Mouse (Mus musculus) heart, postnatal 36 days (tissue): Measurements from ENCODE around the gene Irs3. TPM values are rescaled to one million over a fixed set of nuclear protein-coding genes. Genes with fewer than 3 reads are reported as not detected.
"Not testable (repeated sequence)": the region's sequence is repeated elsewhere in the genome, so short reads cannot be mapped to it uniquely, and the experiment has no call there.

Experiments used
- DNase-seq, 2 experiments: peaks; one replicate each; pipeline ENCODE4 v3.0.0; 2021 to 2022
- intact Hi-C: fragments of 180-260 bp; cut with DNase I; formaldehyde crosslinking; loops from one replicate; pipeline ENCODE4 v1.15.1; 2025
- total RNA-seq, 2 experiments: library from RNA; stranded (reverse); gene quantifications; 2 replicates each; pipeline ENCODE4 v1.2.3; 2021

Gene Irs3
- total RNA-seq, 2 experiments from 2014 or later = 0.14 to 0.75 TPM

- intact Hi-C loops = loop anchor here (5.0 kb wide), 1 partner anchor 42 kb away; no protein-coding TSS in a partner anchor
- no peak for DNase-seq
Measured at GRCm38 (mm10) chr5:137629306-137629721, 16.2 kb downstream of the Irs3 start.

DNA sequence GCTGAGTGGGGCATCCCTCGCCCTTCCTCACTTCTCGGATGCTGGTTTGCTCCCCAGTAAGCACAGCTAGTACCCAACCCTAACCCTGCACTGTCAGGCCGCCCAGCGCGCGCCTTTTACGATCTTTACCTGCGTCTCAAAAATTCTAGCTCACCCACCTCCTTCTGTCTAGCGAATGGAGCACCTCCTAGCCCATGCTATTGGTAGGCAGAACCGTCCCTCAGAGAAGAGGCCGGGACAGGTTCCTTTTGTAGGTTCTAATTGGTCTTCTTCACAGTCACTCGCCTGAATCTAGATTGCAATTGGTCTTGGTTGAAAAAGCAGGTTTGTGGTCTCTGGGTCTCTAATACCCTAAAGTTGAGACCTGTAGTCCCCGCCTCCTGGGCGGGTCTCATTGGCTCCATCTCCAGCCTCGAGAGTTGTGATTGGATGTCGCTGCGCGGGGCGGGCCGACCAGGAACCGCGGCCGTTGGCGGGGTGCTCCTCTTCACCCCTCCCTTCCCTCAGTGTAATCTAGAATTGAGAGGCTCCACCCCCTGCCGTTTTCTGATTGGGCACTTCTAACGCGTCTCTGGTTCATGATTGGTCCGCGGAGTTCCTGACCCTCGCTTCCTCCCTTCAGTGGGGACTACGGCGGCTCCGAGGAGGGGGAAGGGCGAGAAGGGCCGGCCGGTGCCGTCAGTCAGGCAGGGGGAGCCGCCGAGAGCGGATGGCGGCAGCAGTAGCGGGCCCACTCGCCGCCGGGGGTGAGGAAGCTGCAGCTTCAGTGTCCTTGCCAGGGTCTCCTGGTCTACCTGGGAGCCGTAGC lies 16.8 kb downstream of the Irs3 start, which contains the start of the genes Fbxo24, Lrch4 and Gm20605:
Gene Fbxo24, minus strand, starts transcription at position 505 of the 808 bp plus-strand sequence.
Gene Lrch4, plus strand, starts transcription at position 624 of the 808 bp plus-strand sequence.
Gene Gm20605, plus strand, starts transcription at position 678 of the 808 bp plus-strand sequence.
- peak; percentile 96 for DNase-seq
- intact Hi-C loops = loop anchor here (5.0 kb wide), 1 partner anchor 41 kb away; no protein-coding TSS in a partner anchor

GRCm38 (mm10) chr5:137627991-137628390 lies 17.5 kb downstream of the Irs3 start:
- intact Hi-C loops = loop anchor here (1.0 to 5.0 kb wide), 2 partner anchors 27 to 41 kb away; partner anchors contain the start of gene Mospd3
- DNase-seq = no peak

GRCm38 (mm10) chr5:137623937-137624530 lies 21.5 kb downstream of the Irs3 start:
- intact Hi-C loops = no loop called here
- no peak for DNase-seq

DNA sequence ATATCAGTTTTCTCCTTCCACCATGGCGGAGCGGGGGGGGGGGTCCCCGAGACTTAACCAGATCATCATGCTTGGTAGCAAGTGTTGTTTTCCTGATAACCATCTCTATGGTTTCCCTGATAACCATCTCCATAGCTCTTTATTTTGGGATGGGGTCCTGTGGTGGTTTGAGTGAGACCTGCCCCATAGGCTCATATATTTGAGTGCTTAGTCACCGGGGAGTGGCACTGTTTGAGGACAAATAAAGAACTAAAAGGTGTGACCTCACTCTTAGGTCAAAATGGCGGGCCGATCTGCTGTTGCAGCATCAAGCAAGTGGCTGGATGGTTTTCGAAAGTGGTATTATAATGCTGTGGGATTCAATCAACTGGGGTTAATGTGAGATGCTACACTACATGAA lies 30.2 kb downstream of the Irs3 start:
- no peak for DNase-seq
- intact Hi-C loops = no loop called here

- intact Hi-C loops, DNase-seq: not testable (repeated sequence)
Measured at GRCm38 (mm10) chr5:137614921-137615320, 30.6 kb downstream of the Irs3 start.

GRCm38 (mm10) chr5:137613550-137613949 lies 32.0 kb downstream of the Irs3 start, which contains the start of gene Pcolce:
Pcolce (minus strand) TSS chr5:137613784.
- intact Hi-C loops = no loop called here
- DNase-seq = peak in 1 of 2 experiments; percentile 27

GRCm38 (mm10) chr5:137613076-137613475 lies 32.4 kb downstream of the Irs3 start:
- intact Hi-C loops = no loop called here
- peak in 1 of 2 experiments; percentile 11 for DNase-seq

- peak; percentile 59 to 71 for DNase-seq
- intact Hi-C loops = no loop called here
Measured at GRCm38 (mm10) chr5:137611245-137611602, 34.3 kb downstream of the Irs3 start.

DNA sequence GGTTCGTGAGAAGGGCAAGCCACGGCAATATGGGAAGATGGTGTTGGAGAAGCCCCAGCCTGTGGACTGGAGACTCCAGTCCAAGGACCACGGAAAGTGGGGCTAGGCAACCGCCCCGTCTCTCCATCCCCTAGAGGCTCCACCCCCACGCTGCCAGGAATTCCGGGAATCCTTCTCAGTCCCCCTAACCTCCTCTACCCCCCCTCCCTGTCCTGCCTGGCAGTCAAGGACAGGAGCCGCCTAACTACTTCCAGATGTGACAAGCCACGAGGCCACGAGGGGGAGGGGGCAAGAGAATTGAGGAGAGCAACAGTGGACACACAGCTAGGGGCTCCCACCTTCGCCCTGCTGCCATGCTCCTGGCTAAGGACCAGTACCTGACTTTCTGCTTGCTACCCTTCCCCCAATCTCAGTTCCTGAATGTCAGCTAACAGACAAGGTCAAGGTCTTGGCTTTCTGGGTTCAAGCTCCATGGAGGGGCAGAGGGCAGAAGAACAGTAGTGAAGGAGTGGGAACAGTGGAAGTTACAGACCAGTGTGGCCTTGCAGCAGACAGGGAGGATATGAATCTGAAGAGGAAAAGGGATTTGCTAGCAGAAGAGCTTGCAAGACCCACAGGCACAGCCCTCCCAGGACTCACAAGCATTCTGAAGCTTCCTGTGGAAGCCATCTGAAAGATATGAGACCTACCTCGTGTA lies 34.8 kb downstream of the Irs3 start:
- intact Hi-C loops = no loop called here
- peak; percentile 72 to 79 for DNase-seq

DNA sequence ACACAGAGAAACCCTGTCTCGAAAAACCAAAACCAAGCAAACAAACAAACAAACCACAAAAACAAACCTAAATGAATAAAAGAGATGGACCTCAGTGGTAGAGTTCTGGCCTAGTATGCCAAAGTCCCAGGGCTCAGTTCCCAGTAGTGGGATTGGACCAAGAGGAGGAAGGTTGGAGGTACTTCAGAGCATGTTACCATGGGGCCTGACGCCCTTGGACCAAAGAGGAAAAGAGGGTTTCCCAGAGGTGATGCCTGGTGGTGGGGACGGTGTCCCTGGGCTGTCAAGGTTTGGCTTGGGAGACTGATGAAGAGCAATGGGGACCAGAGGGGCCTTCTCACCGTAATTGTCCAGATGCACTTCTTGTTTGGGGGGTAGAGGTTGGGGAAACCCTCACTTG lies 35.5 kb downstream of the Irs3 start:
- intact Hi-C loops = no loop called here
- DNase-seq = no peak

DNA sequence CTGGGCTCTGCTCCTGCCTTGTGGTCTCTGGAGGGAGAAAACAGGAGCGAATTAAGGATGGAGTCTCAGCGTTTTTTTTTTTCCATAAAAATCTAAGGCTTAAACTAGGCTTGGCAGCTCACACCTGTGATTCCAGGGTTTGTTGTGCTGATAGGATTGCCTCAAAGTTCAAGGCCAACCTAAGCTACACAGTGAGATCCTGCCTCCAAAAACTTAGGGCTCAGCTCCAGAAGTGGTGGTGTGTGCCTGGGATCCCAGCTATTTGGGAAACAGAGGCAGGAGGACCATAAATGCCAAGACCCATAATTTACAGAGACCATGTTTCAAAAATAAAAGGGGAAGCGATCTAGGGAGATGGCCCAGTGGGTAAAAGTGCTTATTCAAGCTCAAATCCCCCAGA lies 36.2 kb downstream of the Irs3 start:
- intact Hi-C loops = no loop called here
- no peak for DNase-seq

- intact Hi-C loops = no loop called here
- no peak for DNase-seq
Measured at GRCm38 (mm10) chr5:137608654-137609190, 36.8 kb downstream of the Irs3 start.

- no peak for DNase-seq
- intact Hi-C loops = no loop called here
Measured at GRCm38 (mm10) chr5:137607860-137608653, 37.5 kb downstream of the Irs3 start.

- intact Hi-C loops = loop anchor here (1.0 to 5.0 kb wide), 3 partner anchors 26 to 141 kb away; partner anchors contain the start of genes Epo, Gnb2 and Nyap1
- DNase-seq = peak; percentile 47 to 48
Measured at GRCm38 (mm10) chr5:137601365-137601729, 44.2 kb downstream of the Irs3 start.

GRCm38 (mm10) chr5:137600619-137601364 lies 44.7 kb downstream of the Irs3 start, which contains the start of gene Mospd3:
Mospd3 (minus strand) TSS chr5:137601058.
- peak; percentile 97 to 98 for DNase-seq
- intact Hi-C loops = loop anchor here (1.0 to 5.0 kb wide), 3 partner anchors 27 to 142 kb away; partner anchors contain the start of genes Epo, Gnb2 and Nyap1

- intact Hi-C loops = loop anchor here (2.0 to 5.0 kb wide), 2 partner anchors 67 to 142 kb away; partner anchors contain the start of genes Epo, Gnb2 and Nyap1
- no peak for DNase-seq
Measured at GRCm38 (mm10) chr5:137600281-137600618, 45.3 kb downstream of the Irs3 start.

DNA sequence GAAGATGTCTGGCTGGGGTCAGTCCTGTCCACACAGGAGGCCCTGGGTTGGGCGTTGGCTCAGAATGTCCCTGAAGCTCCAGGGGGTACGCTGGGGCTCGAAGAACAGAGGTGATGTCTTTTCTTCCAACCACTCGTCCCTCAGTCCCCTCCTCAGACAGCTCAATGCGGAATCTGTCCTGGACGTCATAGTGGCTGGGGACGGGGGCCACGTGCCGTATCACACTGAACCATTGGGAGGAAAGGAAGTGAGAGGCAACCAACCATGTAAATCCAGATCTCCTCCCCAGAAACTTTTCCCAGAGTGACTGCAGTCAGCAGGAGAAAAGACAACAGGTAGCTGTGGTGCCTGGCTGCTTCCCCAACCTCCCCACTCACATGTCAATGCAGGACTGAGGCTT lies 45.9 kb downstream of the Irs3 start:
- intact Hi-C loops = no loop called here
- DNase-seq = no peak
